Mouse (Mus musculus): ENCODE measurements around the gene Atg2b. TPM values are rescaled to one million over a fixed set of nuclear protein-coding genes. Genes with fewer than 3 reads are reported as not detected.

The Atg2b gene
- 24.7 and 34.0 TPM in 2 replicates for total RNA-seq (2017)

- peak; percentile 84 for ATAC-seq (replicated peaks; ENCODE audit: low read depth, poor library complexity, severe bottlenecking)
Observed at GRCm38 (mm10) chr12:105685001-105685691, at the start of gene Atg2b. Gene Atg2b, minus strand, starts transcription at chr12:105685211.

- peak; percentile 64 for ATAC-seq (replicated peaks; ENCODE audit: low read depth, poor library complexity, severe bottlenecking)
Observed at GRCm38 (mm10) chr12:105733370-105734159, 48.6 kb upstream of the Atg2b start.

GRCm38 (mm10) chr12:105730851-105731460 lies 45.9 kb upstream of the Atg2b start:
- ATAC-seq (replicated peaks; ENCODE audit: low read depth, poor library complexity, severe bottlenecking), result no peak

GRCm38 (mm10) chr12:105727964-105728363 lies 43.0 kb upstream of the Atg2b start:
- 0 out of 2 replicates have a peak, but pooled peaks have one; percentile 36 for ATAC-seq (replicated peaks; ENCODE audit: low read depth, poor library complexity, severe bottlenecking)

GRCm38 (mm10) chr12:105727268-105727667 lies 42.3 kb upstream of the Atg2b start:
- peak; percentile 46 for ATAC-seq (replicated peaks; ENCODE audit: low read depth, poor library complexity, severe bottlenecking)

- ATAC-seq (replicated peaks; ENCODE audit: low read depth, poor library complexity, severe bottlenecking), result no peak
Observed at GRCm38 (mm10) chr12:105725736-105726135, 40.7 kb upstream of the Atg2b start.

GRCm38 (mm10) chr12:105724616-105725015 lies 39.6 kb upstream of the Atg2b start:
- peak; percentile 63 for ATAC-seq (replicated peaks; ENCODE audit: low read depth, poor library complexity, severe bottlenecking)

GRCm38 (mm10) chr12:105722657-105723056 lies 37.6 kb upstream of the Atg2b start:
- ATAC-seq (replicated peaks; ENCODE audit: low read depth, poor library complexity, severe bottlenecking), result peak; percentile 44; the same call in 1 of the 2 replicates

- ATAC-seq (replicated peaks; ENCODE audit: low read depth, poor library complexity, severe bottlenecking), result no peak
Observed at GRCm38 (mm10) chr12:105721452-105722132, 36.6 kb upstream of the Atg2b start.

GRCm38 (mm10) chr12:105720196-105720595 lies 35.2 kb upstream of the Atg2b start:
- no peak for ATAC-seq (replicated peaks; ENCODE audit: low read depth, poor library complexity, severe bottlenecking)

GRCm38 (mm10) chr12:105718616-105719015 lies 33.6 kb upstream of the Atg2b start:
- ATAC-seq (replicated peaks; ENCODE audit: low read depth, poor library complexity, severe bottlenecking), result no peak; the same call in 1 of the 2 replicates

- ATAC-seq (replicated peaks; ENCODE audit: low read depth, poor library complexity, severe bottlenecking), result peak; percentile 97
Observed at GRCm38 (mm10) chr12:105705799-105706487, 20.9 kb upstream of the Atg2b start, which contains the start of gene Ak7. Gene Ak7, plus strand, starts transcription at chr12:105705976.

GRCm38 (mm10) chr12:105700433-105700832 lies 15.4 kb upstream of the Atg2b start:
- no peak for ATAC-seq (replicated peaks; ENCODE audit: low read depth, poor library complexity, severe bottlenecking)

GRCm38 (mm10) chr12:105697104-105697780 lies 12.2 kb upstream of the Atg2b start:
- no peak for ATAC-seq (replicated peaks; ENCODE audit: low read depth, poor library complexity, severe bottlenecking)

- no peak for ATAC-seq (replicated peaks; ENCODE audit: low read depth, poor library complexity, severe bottlenecking)
Observed at GRCm38 (mm10) chr12:105695848-105696247, 10.8 kb upstream of the Atg2b start.

GRCm38 (mm10) chr12:105694021-105694420 lies 9.0 kb upstream of the Atg2b start:
- ATAC-seq (replicated peaks; ENCODE audit: low read depth, poor library complexity, severe bottlenecking), result no peak

- no peak for ATAC-seq (replicated peaks; ENCODE audit: low read depth, poor library complexity, severe bottlenecking)
Observed at GRCm38 (mm10) chr12:105689435-105689834, 4.4 kb upstream of the Atg2b start.

- ATAC-seq (replicated peaks; ENCODE audit: low read depth, poor library complexity, severe bottlenecking), result no peak
Observed at GRCm38 (mm10) chr12:105688546-105688945, 3.5 kb upstream of the Atg2b start.

GRCm38 (mm10) chr12:105687416-105687815 lies 2.4 kb upstream of the Atg2b start:
- no peak for ATAC-seq (replicated peaks; ENCODE audit: low read depth, poor library complexity, severe bottlenecking)

Measured in common myeloid progenitor, adult 5-6 weeks (primary cell).